Mouse (Mus musculus) thymus, adult 2 months (tissue): ENCODE measurements around the gene Ccdc181. TPM values are rescaled to one million over a fixed set of nuclear protein-coding genes. Genes with fewer than 3 reads are reported as not detected.

Experiments
- DNase-seq: peaks from one replicate; pipeline ENCODE4 v3.0.0; 2021
- H3K27ac ChIP-seq: fragments of 200-500 bp; 2 replicates; pipeline ENCODE4 v1.5.1; 2012; ENCODE audit warnings: low read length, control low read depth; ENCODE audit not compliant: control insufficient read depth, insufficient read depth
- H3K27me3 ChIP-seq: fragments of 200-500 bp; 2 replicates; pipeline ENCODE4 v1.6.1; 2012; ENCODE audit warnings: mild to moderate bottlenecking, low read length, moderate library complexity, mixed read lengths; ENCODE audit not compliant: control insufficient read depth, insufficient read depth
- H3K36me3 ChIP-seq: fragments of 200-500 bp; 2 replicates; pipeline ENCODE4 v1.6.1; 2012; ENCODE audit warnings: mild to moderate bottlenecking, low read length, moderate library complexity; ENCODE audit not compliant: control insufficient read depth, insufficient read depth
- H3K4me1 ChIP-seq: fragments of 200-500 bp; replicated peaks from 2 replicates; pipeline ENCODE4 v1.6.1; 2012; ENCODE audit warnings: low read length; ENCODE audit not compliant: control insufficient read depth, insufficient read depth
- H3K4me3 ChIP-seq: fragments of 200-500 bp; 2 replicates; pipeline ENCODE4 v1.5.1; 2012; ENCODE audit warnings: mild to moderate bottlenecking, low read length, control low read depth, moderate library complexity; ENCODE audit not compliant: control insufficient read depth, insufficient read depth
- CTCF ChIP-seq: fragments of 200-500 bp; IDR thresholded peaks from 2 replicates; pipeline ENCODE4 v1.5.1; 2012; ENCODE audit warnings: mild to moderate bottlenecking, control low read depth, low read length, moderate library complexity, borderline replicate concordance; ENCODE audit not compliant: control insufficient read depth, poor library complexity, insufficient read depth; ENCODE audit errors: extremely low read depth
- POLR2A ChIP-seq: fragments of 200-500 bp; IDR thresholded peaks from 2 replicates; pipeline ENCODE4 v1.6.1; 2012; ENCODE audit warnings: mild to moderate bottlenecking, low read length, control low read depth, moderate library complexity; ENCODE audit not compliant: control insufficient read depth, poor library complexity, insufficient read depth; ENCODE audit errors: extremely low read depth
- WGBS: fragments of 180-500 bp; shearing (Covaris S2); methylation state at CpG from one replicate; pipeline ENCODE4 v1.1.7; 2018; 5-methylcytosine and 5-hydroxymethylcytosine counted together
- polyA plus RNA-seq: library from polyadenylated mRNA; depleted of rRNA; stranded (reverse); fragments of >200 nt; gene quantifications from 2 replicates; pipeline ENCODE4 v1.2.3, GENCODE M21; 2012

Ccdc181 gene
- polyA plus RNA-seq, 1 experiment, result 2.7 TPM

GRCm38 (mm10) chr1:164247442-164247841, 27.9 kb upstream of the Ccdc181 start:
- Histone ChIP-seq H3K4me1 (peaks cover 12% of the 10 kb centered on the region), H3K27ac (no peak overlapping the region), H3K36me3 (no peaks in the 10 kb centered on the region), H3K27me3 (no peaks in the 10 kb centered on the region; the same call in 1 of the 2 replicates), H3K4me3 (no peak overlapping the region)
- WGBS, result 85% methylated on average over 8 of the region's 8 CpGs
- no peak for TF ChIP-seq POLR2A
- DNase-seq, result no peak

GRCm38 (mm10) chr1:164247971-164248370, 27.4 kb upstream of the Ccdc181 start:
- Histone ChIP-seq H3K27me3 (no peaks in the 10 kb centered on the region; the same call in 1 of the 2 replicates), H3K36me3 (no peaks in the 10 kb centered on the region), H3K4me1 (peaks cover 12% of the 10 kb centered on the region), H3K27ac (no peak overlapping the region), H3K4me3 (no peak overlapping the region)
- WGBS, result 19% methylated on average over 10 of the region's 10 CpGs
- no peak for TF ChIP-seq POLR2A
- no peak for TF ChIP-seq CTCF
- no peak for DNase-seq

- peak within 1 kb of the TSS; percentile 95 for H3K4me3 ChIP-seq
- H3K36me3 ChIP-seq, result no peaks in the 10 kb centered on the region
- peak; percentile 97 for DNase-seq
- TF ChIP-seq POLR2A (peak; percentile 69), CTCF (0 out of 2 replicates have a peak, but pooled peaks have one; percentile 27)
- under 1% methylated on average over 79 of the region's 79 CpGs for WGBS
- H3K4me1 ChIP-seq, result peaks cover 12% of the 10 kb centered on the region
- no peak within 1 kb of the TSS; the same call in 1 of the 2 replicates for H3K27ac ChIP-seq
- H3K27me3 ChIP-seq, result no peaks in the 10 kb centered on the region; the same call in 1 of the 2 replicates
These were observed 26.7 kb upstream of the Ccdc181 start, which contains the start of gene Slc19a2 for GRCm38 (mm10) chr1:164248465-164249331. Slc19a2 (plus strand) TSS chr1:164249046.

GRCm38 (mm10) chr1:164249332-164249711, 26.1 kb upstream of the Ccdc181 start:
- Histone ChIP-seq H3K27ac (no peak overlapping the region), H3K4me3 (peak overlapping the region; percentile 95), H3K27me3 (no peaks in the 10 kb centered on the region; the same call in 1 of the 2 replicates), H3K4me1 (peaks cover 12% of the 10 kb centered on the region), H3K36me3 (no peaks in the 10 kb centered on the region)
- DNase-seq, result no peak
- TF ChIP-seq POLR2A (no peak), CTCF (no peak)
- under 1% methylated on average over 33 of the region's 33 CpGs for WGBS

GRCm38 (mm10) chr1:164250391-164251150, 24.8 kb upstream of the Ccdc181 start:
- Histone ChIP-seq H3K4me1 (peaks cover 12% of the 10 kb centered on the region), H3K36me3 (no peaks in the 10 kb centered on the region), H3K27me3 (no peaks in the 10 kb centered on the region; the same call in 1 of the 2 replicates), H3K27ac (no peak overlapping the region), H3K4me3 (no peak overlapping the region)
- no peak for DNase-seq
- TF ChIP-seq POLR2A, result no peak
- TF ChIP-seq CTCF, result no peak
- 61% methylated on average over 8 of the region's 8 CpGs for WGBS

GRCm38 (mm10) chr1:164251438-164251837, 23.9 kb upstream of the Ccdc181 start:
- no peaks in the 10 kb centered on the region for H3K36me3 ChIP-seq
- WGBS, result 100% methylated on average over 1 of the region's 1 CpGs
- no peaks in the 10 kb centered on the region; the same call in 1 of the 2 replicates for H3K27me3 ChIP-seq
- H3K4me1 ChIP-seq, result peaks cover 12% of the 10 kb centered on the region
- no peak overlapping the region for H3K27ac ChIP-seq
- no peak overlapping the region for H3K4me3 ChIP-seq
- no peak for TF ChIP-seq POLR2A
- no peak for TF ChIP-seq CTCF
- DNase-seq, result no peak
